Mouse (Mus musculus) erythroblast, embryonic 14.5 days (primary cell): ENCODE data around the gene Angel1.

Source experiments
- GATA1 ChIP-seq: IDR thresholded peaks from 2 replicates; pipeline ENCODE4 v1.6.1; 2012; ENCODE audit warnings: low read length, inconsistent platforms, mixed read lengths
- TAL1 ChIP-seq: IDR thresholded peaks from 3 replicates; pipeline ENCODE4 v1.6.1; 2012; ENCODE audit warnings: low read length, inconsistent platforms, mixed read lengths

DNA sequence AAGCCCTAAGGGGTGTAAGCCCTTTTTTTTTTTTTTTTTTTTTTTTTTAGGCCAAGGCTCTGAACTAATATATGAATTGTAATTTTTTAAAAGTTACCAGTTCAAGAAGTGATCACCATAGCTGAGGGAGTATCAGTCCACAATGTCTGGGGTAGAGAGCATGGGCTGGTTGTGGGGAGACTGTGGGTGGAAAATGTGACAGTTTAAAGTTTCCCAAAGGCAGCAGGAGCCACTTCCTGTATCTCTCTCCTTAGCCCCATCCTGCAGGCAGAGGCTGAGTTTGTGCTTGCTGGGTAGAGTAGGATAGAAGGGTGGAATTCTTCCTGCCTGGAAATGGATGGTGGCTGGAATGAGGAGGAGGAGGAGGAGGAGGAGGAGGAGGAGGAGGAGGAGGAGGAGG lies 32.9 kb downstream of the Angel1 start:
- TF ChIP-seq TAL1 (no peak), GATA1 (no peak)
